Mouse (Mus musculus) C2C12 (cell line): ENCODE results near the gene Mob1b. TPM values are rescaled to one million over a fixed set of nuclear protein-coding genes. Genes with fewer than 3 reads are reported as not detected.

ENCODE experiments used
- H3K27me3 ChIP-seq: one replicate; pipeline ENCODE4 v1.6.1; 2011; ENCODE audit not compliant: control insufficient read depth, insufficient read depth, insufficient read length
- H3K36me3 ChIP-seq: one replicate; pipeline ENCODE4 v1.6.1; 2011; ENCODE audit not compliant: control insufficient read depth, insufficient read depth
- H3K4me3 ChIP-seq: one replicate; pipeline ENCODE4 v1.5.1; 2011; ENCODE audit warnings: mild to moderate bottlenecking, control low read depth; ENCODE audit not compliant: poor library complexity, insufficient read depth, severe bottlenecking
- H3K79me2 ChIP-seq: one replicate; pipeline ENCODE4 v1.6.1; 2011; ENCODE audit not compliant: control insufficient read depth, insufficient read depth
- H3K79me3 ChIP-seq: one replicate; pipeline ENCODE4 v1.6.1; 2011; ENCODE audit warnings: low read depth, control low read depth
- H3ac ChIP-seq: one replicate; pipeline ENCODE3; 2011; ENCODE audit warnings: low read depth; ENCODE audit not compliant: control insufficient read depth, insufficient read length
- CEBPB ChIP-seq: IDR thresholded peaks from one replicate; pipeline ENCODE4 v1.6.1; 2011; ENCODE audit warnings: low read depth, mild to moderate bottlenecking, control low read depth, moderate library complexity
- CTCF ChIP-seq: IDR thresholded peaks from one replicate; pipeline ENCODE4 v1.5.1; 2011; ENCODE audit not compliant: control insufficient read depth, insufficient read depth, insufficient read length
- FOSL1 ChIP-seq: IDR thresholded peaks from one replicate; pipeline ENCODE4 v1.8.0; 2011; ENCODE audit warnings: mild to moderate bottlenecking, low read length; ENCODE audit not compliant: poor library complexity, insufficient read depth, severe bottlenecking
- MAX ChIP-seq: IDR thresholded peaks from one replicate; pipeline ENCODE4 v1.6.1; 2011; ENCODE audit warnings: mild to moderate bottlenecking, control low read depth
- MYOD1 ChIP-seq: IDR thresholded peaks from one replicate; pipeline ENCODE4 v1.6.1; 2011; ENCODE audit warnings: low read depth; ENCODE audit not compliant: control insufficient read depth, insufficient read length
- MYOG ChIP-seq: IDR thresholded peaks from one replicate; pipeline ENCODE4 v1.6.1; 2011; ENCODE audit not compliant: control insufficient read depth, insufficient read length; ENCODE audit errors: extremely low read depth
- USF1 ChIP-seq: IDR thresholded peaks from one replicate; pipeline ENCODE4 v1.6.1; 2011; ENCODE audit warnings: low read depth, mild to moderate bottlenecking, control low read depth, moderate library complexity
- polyA plus RNA-seq: library from polyadenylated mRNA; unstranded; fragments of >200 nt; fragmentation: generic; extraction: Trizol; gene quantifications from one replicate; pipeline ENCODE4 v1.2.1, GENCODE M21; 2012; ENCODE audit warnings: missing spikeins

Mob1b gene
- polyA plus RNA-seq, 1 experiment: 5.5 TPM

DNA sequence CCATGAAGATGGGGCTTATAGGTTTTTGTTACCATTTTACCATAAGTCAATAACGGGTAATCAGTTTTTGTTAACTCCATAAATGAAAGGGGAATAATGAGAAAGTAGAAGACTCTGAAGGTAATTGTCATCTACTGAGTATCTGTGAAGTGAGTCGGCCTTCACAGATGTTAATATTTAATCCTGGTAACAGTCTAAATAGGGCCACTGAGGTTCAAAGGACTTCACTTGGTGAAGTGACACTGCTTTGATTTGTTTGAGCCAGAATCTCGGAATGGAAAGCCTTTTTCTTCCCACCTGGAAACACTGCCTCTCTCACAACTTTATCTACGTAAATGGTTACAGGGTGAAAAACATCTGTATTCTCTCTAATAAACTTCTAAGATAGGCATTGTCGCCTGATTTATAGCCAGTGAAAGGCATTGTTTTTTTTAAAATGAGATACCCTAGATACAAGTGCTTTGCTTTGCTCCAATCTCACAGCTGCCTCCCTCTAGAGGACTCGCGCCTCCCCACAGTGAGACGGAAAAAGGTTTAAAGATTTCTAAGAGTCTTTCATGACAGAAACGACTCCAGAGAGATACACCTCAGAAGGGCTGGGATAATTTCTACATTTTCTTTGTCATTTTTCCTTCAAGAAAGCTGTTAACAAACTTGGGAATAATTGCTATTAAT lies 75.4 kb downstream of the Mob1b start:
- no peak for TF ChIP-seq USF1
- TF ChIP-seq MAX: no peak
- no peak for TF ChIP-seq CEBPB
- no peak for TF ChIP-seq FOSL1
- TF ChIP-seq MYOG: no peak
- TF ChIP-seq MYOD1: no peak
- no peaks in the 10 kb centered on the region for H3K36me3 ChIP-seq
- no peaks in the 10 kb centered on the region for H3K79me3 ChIP-seq
- no peak overlapping the region for H3ac ChIP-seq
- no peak overlapping the region for H3K4me3 ChIP-seq
- peaks cover 7% of the 10 kb centered on the region for H3K27me3 ChIP-seq
- H3K79me2 ChIP-seq: no peaks in the 10 kb centered on the region

GRCm38 (mm10) chr5:88796588-88796987 lies 75.9 kb downstream of the Mob1b start:
- peaks cover 7% of the 10 kb centered on the region for H3K27me3 ChIP-seq
- no peak for TF ChIP-seq FOSL1
- no peak for TF ChIP-seq MYOD1
- TF ChIP-seq MYOG: no peak
- TF ChIP-seq MAX: no peak
- no peak for TF ChIP-seq USF1
- TF ChIP-seq CEBPB: no peak
- TF ChIP-seq CTCF: no peak
- H3K79me2 ChIP-seq: no peaks in the 10 kb centered on the region
- no peak overlapping the region for H3K4me3 ChIP-seq
- no peaks in the 10 kb centered on the region for H3K36me3 ChIP-seq
- H3ac ChIP-seq: no peak overlapping the region
- H3K79me3 ChIP-seq: no peaks in the 10 kb centered on the region

GRCm38 (mm10) chr5:88797121-88797520 lies 76.5 kb downstream of the Mob1b start:
- TF ChIP-seq CEBPB (no peak), MYOD1 (no peak), CTCF (no peak), USF1 (no peak), MAX (no peak), MYOG (no peak), FOSL1 (no peak)
- no peak overlapping the region for H3ac ChIP-seq
- H3K79me3 ChIP-seq: no peaks in the 10 kb centered on the region
- H3K79me2 ChIP-seq: no peaks in the 10 kb centered on the region
- H3K36me3 ChIP-seq: no peaks in the 10 kb centered on the region
- peaks cover 7% of the 10 kb centered on the region for H3K27me3 ChIP-seq
- no peak overlapping the region for H3K4me3 ChIP-seq

DNA sequence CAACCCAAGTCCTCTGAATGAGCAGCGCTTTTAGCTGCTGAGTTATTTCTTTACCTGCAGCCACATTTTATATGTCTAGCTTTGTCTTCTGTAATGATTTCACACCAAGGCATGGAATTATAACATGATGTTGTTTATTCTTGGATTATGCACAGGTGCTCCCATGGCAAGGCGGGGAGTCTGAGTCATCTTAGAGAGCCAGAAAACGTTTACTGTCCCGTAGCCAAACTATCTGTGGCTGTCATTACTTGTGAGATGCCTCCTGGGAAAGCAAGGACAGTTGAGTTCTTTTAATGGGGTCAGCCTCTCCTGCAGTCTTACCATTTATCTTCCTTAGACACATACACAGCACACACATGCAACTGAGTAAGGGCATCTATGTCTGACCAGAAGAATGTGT lies 85.0 kb downstream of the Mob1b start:
- no peaks in the 10 kb centered on the region for H3K36me3 ChIP-seq
- no peak overlapping the region for H3K4me3 ChIP-seq
- H3K79me3 ChIP-seq: no peaks in the 10 kb centered on the region
- peaks cover 23% of the 10 kb centered on the region for H3K27me3 ChIP-seq
- no peak overlapping the region for H3ac ChIP-seq
- TF ChIP-seq MYOG: no peak
- no peak for TF ChIP-seq CEBPB
- TF ChIP-seq MYOD1: no peak
- TF ChIP-seq USF1: no peak
- no peak for TF ChIP-seq FOSL1
- no peak for TF ChIP-seq CTCF
- TF ChIP-seq MAX: no peak
- no peaks in the 10 kb centered on the region for H3K79me2 ChIP-seq

GRCm38 (mm10) chr5:88806278-88806677 lies 85.6 kb downstream of the Mob1b start:
- Histone ChIP-seq H3K4me3 (no peak overlapping the region), H3K36me3 (no peaks in the 10 kb centered on the region), H3K79me2 (no peaks in the 10 kb centered on the region), H3K79me3 (no peaks in the 10 kb centered on the region), H3ac (no peak overlapping the region), H3K27me3 (peaks cover 23% of the 10 kb centered on the region)
- TF ChIP-seq MYOD1: no peak
- TF ChIP-seq FOSL1: no peak
- no peak for TF ChIP-seq USF1
- no peak for TF ChIP-seq MYOG
- TF ChIP-seq CEBPB: no peak
- no peak for TF ChIP-seq CTCF
- no peak for TF ChIP-seq MAX

DNA sequence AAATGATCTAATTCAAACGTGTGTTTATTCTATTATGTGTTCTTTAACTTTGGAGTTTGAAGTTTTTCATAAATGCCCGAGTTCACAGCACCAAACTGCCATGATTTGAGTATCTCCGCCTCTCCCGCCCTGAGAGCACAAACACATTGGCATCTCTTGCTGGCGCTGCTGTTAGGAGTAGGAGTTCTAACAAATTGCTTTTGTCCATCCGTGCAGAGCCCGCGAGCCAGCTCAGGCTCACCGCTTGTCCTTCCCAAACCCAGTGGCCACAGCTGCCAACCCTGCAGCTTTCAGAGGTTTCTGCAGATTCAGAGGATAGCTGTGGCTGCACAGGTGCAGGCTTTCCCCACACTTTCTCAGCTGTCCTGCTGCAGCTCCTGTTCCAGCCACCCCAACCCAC lies 86.7 kb downstream of the Mob1b start:
- no peak for TF ChIP-seq MYOG
- TF ChIP-seq CEBPB: no peak
- no peak for TF ChIP-seq MAX
- no peak for TF ChIP-seq CTCF
- no peak for TF ChIP-seq USF1
- TF ChIP-seq MYOD1: no peak
- TF ChIP-seq FOSL1: no peak
- no peak overlapping the region for H3K4me3 ChIP-seq
- peaks cover 23% of the 10 kb centered on the region for H3K27me3 ChIP-seq
- no peaks in the 10 kb centered on the region for H3K79me2 ChIP-seq
- H3K79me3 ChIP-seq: no peaks in the 10 kb centered on the region
- no peaks in the 10 kb centered on the region for H3K36me3 ChIP-seq
- no peak overlapping the region for H3ac ChIP-seq
